Mouse (Mus musculus) frontal cortex, postnatal 14 days (tissue): ENCODE data around the gene Olfr1459.

Experiments
- DNase-seq, 2 experiments: peaks; one replicate each; pipeline ENCODE4 v3.0.0; 2022; ENCODE audit warnings: low spot score in 2 of 2

The Olfr1459 gene

DNA sequence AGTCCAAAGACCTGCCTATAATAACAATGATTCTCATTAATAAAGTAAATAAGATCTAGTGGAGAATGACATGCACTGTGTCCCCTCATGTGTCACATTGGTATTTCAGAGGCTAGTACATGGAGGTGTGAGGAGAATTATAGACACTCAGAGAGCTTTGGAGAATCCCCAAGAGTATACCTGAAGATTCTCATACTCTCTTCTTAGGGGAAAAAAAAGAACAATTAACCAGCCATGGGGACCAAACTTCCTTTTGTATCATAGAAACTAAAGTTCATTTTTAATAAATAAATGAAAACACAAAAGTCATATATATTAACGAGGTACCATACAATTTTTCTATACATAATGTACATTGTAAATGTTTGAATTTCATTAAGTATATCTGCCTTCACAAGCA lies at the start of gene Olfr1459:
Olfr1459 (minus strand) TSS at position 101 of the 400 bp plus-strand sequence.
- DNase-seq, result no peak

DNA sequence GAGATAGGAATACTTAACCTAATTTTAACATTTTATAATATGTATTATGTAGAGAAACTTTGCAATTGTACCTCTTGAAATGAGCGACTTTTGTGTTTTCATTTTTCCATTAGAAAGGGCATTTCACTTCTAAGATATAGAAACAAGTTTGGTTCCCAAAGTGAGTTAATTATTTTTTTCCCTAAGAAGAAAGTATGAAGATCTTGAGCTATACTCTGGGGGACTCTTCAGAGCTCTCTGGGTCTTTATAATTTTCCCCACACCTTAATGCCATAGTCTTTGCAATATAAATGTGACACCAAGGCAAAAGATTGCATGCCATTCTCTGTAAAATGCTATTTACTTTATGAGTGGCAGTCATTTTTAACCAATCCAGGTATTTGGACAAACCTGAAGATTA lies 36.1 kb upstream of the Olfr1459 start, which contains the start of gene Olfr1462:
Olfr1462 (plus strand) TSS at position 301 of the 400 bp plus-strand sequence.
- DNase-seq, result no peak

DNA sequence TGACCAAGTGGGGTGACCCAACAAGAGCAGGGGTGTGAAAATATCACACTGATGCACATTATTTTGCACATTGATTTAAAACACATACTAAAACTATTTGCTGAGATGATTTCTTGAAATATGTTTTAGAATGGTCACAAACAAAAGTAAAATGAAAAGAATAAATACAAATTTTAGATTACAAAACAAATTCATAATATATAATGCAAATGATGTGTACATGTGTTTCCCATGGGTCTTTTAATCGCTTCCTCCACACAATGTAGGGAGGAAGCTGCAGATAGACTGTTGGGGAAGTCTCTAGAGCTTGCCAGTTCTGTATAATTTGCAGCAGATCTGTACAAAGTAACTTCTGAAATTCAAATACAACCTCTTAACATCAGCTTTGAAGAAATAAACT lies 13.4 kb upstream of the Olfr1459 start, which contains the start of gene Olfr1461:
Olfr1461 (plus strand) TSS at position 301 of the 400 bp plus-strand sequence.
- DNase-seq, result no peak

DNA sequence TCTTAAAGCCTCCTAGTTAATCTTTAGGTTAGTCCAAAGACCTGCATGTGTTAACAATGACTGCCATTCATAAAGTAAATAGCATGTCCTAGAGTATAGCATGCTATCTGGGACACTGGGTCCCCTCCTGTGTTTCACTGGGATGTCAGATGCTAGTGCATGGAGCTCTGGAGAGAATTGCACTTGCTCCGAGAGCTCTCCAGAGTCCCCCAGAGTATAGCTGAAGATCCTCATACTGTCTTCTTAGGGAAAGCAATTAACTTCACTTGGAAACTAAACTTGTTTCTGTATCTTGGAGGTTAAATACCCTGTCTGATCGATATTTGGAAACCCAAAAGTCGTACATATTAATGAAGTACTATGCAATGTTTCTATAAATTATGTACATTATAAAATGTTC lies 42.7 kb downstream of the Olfr1459 start, which contains the start of gene Olfr1458:
Olfr1458 (minus strand) TSS at position 101 of the 400 bp plus-strand sequence.
- no peak for DNase-seq

DNA sequence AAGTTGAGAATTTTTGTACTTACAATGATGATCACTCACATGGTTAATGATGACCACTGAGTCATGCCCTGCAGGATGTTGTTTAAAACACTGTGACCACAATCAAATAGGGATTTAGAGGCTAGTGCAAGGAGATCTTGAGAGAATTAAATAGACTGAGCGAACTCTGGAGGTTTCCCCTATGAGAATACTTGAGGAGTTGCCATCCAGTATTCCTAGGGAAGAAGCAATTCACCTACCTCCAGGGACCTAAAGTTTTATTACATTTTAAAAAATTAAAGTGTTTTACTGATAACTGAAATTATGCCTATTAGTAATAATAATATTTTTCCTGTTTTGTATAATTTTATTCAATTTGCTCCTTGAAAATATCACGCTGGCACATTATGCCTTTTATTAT lies 51.6 kb downstream of the Olfr1459 start, which contains the start of gene Olfr1457:
Olfr1457 (minus strand) TSS at position 101 of the 400 bp plus-strand sequence.
- DNase-seq, result no peak

DNA sequence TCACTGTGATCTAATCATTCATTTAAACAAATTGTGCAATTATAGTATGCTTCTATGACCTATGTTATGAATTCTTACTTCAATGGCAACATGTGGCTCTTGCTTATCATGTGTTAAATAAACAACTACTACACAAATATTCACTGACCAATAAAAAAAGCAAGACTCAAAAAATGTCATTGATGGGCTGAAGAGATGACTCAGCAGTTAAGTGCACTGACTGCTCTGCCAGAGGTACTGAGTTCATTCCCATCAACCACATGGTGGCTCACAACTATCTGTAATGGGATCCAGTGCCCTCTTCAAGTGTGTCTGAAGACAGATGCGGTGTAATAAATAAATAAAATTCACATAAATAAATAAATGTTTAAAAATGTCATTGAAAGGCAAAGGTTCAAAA lies 55.4 kb downstream of the Olfr1459 start:
- no peak for DNase-seq
